Mouse (Mus musculus) olfactory bulb, adult 2 months (tissue): Measurements from ENCODE around the gene Smug1.

Source experiments
- CTCF ChIP-seq: fragments of 200-500 bp; IDR thresholded peaks from 2 replicates; pipeline ENCODE4 v1.5.1; 2012; ENCODE audit warnings: low read depth, mild to moderate bottlenecking, low read length, moderate library complexity; ENCODE audit not compliant: insufficient read depth
- POLR2A ChIP-seq: fragments of 200-500 bp; IDR thresholded peaks from 2 replicates; pipeline ENCODE4 v1.6.1; 2012; ENCODE audit warnings: mild to moderate bottlenecking, low read depth, low read length, moderate library complexity; ENCODE audit not compliant: insufficient read depth

DNA sequence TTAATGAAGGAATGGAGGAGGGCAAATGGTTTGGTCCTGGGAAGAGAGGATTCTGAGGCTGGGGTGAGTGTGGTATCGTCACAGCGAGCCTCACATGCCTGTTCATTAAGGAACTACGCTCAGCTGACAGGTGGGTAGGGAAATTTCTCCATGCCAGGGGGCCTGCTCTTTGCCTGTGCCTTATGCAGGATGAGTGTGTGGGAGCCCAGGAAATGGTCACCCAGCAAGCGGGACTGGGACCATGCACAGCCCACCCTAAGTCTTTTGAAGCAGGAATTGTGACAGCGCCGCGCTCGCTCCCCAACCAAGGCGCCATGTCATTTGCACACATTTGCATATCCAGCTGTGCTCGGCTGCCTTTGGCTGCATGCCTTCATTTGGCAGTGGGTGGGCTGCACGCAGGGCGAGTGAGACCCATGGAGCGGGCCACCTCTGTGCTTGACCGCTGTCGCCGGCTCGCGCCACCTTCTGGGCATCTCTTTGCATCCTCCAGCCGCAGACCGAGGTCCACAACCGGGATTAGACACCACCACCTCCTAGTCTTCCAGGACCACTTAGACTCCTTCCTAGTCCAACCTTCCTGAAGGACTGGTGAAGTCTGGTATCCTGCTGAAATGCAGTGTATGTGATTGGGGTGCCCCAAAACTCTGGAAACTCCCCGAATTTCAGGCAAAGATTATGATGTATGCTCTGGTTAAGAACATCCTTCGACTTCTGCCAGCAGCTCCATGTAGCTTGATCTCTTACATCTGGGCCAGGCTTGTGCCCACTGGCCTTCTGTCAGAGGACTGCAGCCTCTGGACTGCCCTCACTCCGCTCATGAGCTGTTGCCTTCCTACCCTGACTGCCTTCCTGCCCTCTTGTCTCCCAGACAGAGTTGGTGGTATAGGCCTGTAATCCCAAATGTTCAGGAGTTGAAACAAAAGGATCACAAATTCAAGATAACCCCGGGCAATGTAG lies 17.0 kb upstream of the Smug1 start:
- TF ChIP-seq POLR2A: no peak
- no peak for TF ChIP-seq CTCF
